Comparison of ENCODE assay signal across 8 mouse cellular contexts in genomic region chr9:122247430-122248027, GRCm38 (mm10). TPM values are rescaled to one million over a fixed set of nuclear protein-coding genes. Genes with fewer than 3 reads are reported as not detected.
A peak's percentile ranks its signal among the peaks of the same experiment; 100 is the strongest.
DNase-seq lines count a peak whose midpoint lies in the region; ATAC-seq and TF ChIP-seq lines count a peak whose summit lies in the region.

No protein-coding gene starts in this region.

- 43% methylated on average over 13 of the region's 13 CpGs for WGBS in kidney, embryonic 14.5 days
- WGBS in stomach, postnatal 0 days = 43% methylated on average over 13 of the region's 13 CpGs

- peaks cover 7% of the 10 kb centered on the region; the same call in 1 of the 2 replicates for H3K36me3 ChIP-seq in kidney, embryonic 14.5 days (ENCODE audit: control insufficient read depth, insufficient read depth, low read length)
- no peaks in the 10 kb centered on the region; the same call in 1 of the 2 replicates for H3K36me3 ChIP-seq in stomach, postnatal 0 days (ENCODE audit: control insufficient read depth, insufficient read depth, low read length)

- H3K9me3 ChIP-seq in kidney, embryonic 14.5 days (ENCODE audit: control insufficient read depth, low read length) = no peaks in the 10 kb centered on the region
- no peaks in the 10 kb centered on the region for H3K9me3 ChIP-seq in stomach, postnatal 0 days (ENCODE audit: control insufficient read depth, low read length)

- no peak overlapping the region for H3K4me3 ChIP-seq in kidney, embryonic 14.5 days (ENCODE audit: low read length)
- no peak overlapping the region for H3K4me3 ChIP-seq in stomach, postnatal 0 days (ENCODE audit: low read depth, low read length)

- ATAC-seq in kidney, embryonic 14.5 days (ENCODE audit: low FRiP score, low TSS enrichment) = peak; percentile 58
- ATAC-seq in stomach, postnatal 0 days (ENCODE audit: low FRiP score, low TSS enrichment) = peak; percentile 51

- no peak for TF ChIP-seq EP300 in stomach, postnatal 0 days (optimal IDR thresholded peaks at IDR 0.05)

- TF ChIP-seq CTCF in stomach, postnatal 0 days (IDR thresholded peaks at IDR 0.05; ENCODE audit: low read depth) = peak; percentile 92

- DNase-seq in urinary bladder, postnatal 14 days (ENCODE audit: low spot score) = peak; percentile 83
- no peak for DNase-seq in urinary bladder, postnatal 10 days (ENCODE audit: low spot score)
- DNase-seq in cerebellum, postnatal 36 days = peak; percentile 70 to 85
- DNase-seq in gastrocnemius, postnatal 10 days = peak; percentile 78
- peak; percentile 73 for DNase-seq in liver
- peak; percentile 87 for DNase-seq in naive thymus-derived CD4-positive, alpha-beta T cell, adult 2 months (ENCODE audit: low read depth)
- DNase-seq in stomach, postnatal 0 days (ENCODE audit: low spot score) = peak; percentile 70

- H3K4me1 ChIP-seq in kidney, embryonic 14.5 days (ENCODE audit: control insufficient read depth, insufficient read depth, low read length) = 0 out of 2 replicates have a peak, but pooled peaks cover 3% of the 10 kb centered on the region
- no peaks in the 10 kb centered on the region for H3K4me1 ChIP-seq in stomach, postnatal 0 days (replicated peaks; ENCODE audit: control insufficient read depth, insufficient read depth)

- no peak overlapping the region for H3K27ac ChIP-seq in kidney, embryonic 14.5 days (ENCODE audit: low read depth, low read length)
- H3K27ac ChIP-seq in stomach, postnatal 0 days (replicated peaks) = no peak overlapping the region

- no peak overlapping the region for H3K4me2 ChIP-seq in kidney, embryonic 14.5 days (replicated peaks; ENCODE audit: low read depth, low read length)
- no peak overlapping the region for H3K4me2 ChIP-seq in stomach, postnatal 0 days (replicated peaks; ENCODE audit: low read depth)

- H3K27me3 ChIP-seq in kidney, embryonic 14.5 days (ENCODE audit: control insufficient read depth, insufficient read depth, low read length) = no peaks in the 10 kb centered on the region
- no peaks in the 10 kb centered on the region for H3K27me3 ChIP-seq in stomach, postnatal 0 days (ENCODE audit: control insufficient read depth, insufficient read depth, low read length)

- no peak overlapping the region; the same call in 1 of the 2 replicates for H3K9ac ChIP-seq in kidney, embryonic 14.5 days (ENCODE audit: low read depth, low read length)
- no peak overlapping the region for H3K9ac ChIP-seq in stomach, postnatal 0 days (ENCODE audit: low read length)

RNA-seq across cellular contexts. Expression of gene Ano10, which starts 46.7 kb away (rescaled TPM):
- total RNA-seq in gastrocnemius, postnatal 10 days (2021) = 10 to 100 TPM; 47.5 to 48.6 TPM
- 22.5 and 37.0 TPM in 2 replicates for polyA plus RNA-seq in kidney, embryonic 14.5 days (2014; fragmentation: Nextera tagmentation; extraction: Ambion mirVana)
- 30.8 and 33.0 TPM in 2 replicates for polyA plus RNA-seq in stomach, postnatal 0 days (2015; fragmentation: Nextera tagmentation; extraction: Ambion mirVana)
